Mouse (Mus musculus): ENCODE data around the gene Cacna2d1. TPM values are rescaled to one million over a fixed set of nuclear protein-coding genes. Genes with fewer than 3 reads are reported as not detected.

Gene Cacna2d1
- polyA plus RNA-seq, 1 experiment: 27.2 TPM

DNA sequence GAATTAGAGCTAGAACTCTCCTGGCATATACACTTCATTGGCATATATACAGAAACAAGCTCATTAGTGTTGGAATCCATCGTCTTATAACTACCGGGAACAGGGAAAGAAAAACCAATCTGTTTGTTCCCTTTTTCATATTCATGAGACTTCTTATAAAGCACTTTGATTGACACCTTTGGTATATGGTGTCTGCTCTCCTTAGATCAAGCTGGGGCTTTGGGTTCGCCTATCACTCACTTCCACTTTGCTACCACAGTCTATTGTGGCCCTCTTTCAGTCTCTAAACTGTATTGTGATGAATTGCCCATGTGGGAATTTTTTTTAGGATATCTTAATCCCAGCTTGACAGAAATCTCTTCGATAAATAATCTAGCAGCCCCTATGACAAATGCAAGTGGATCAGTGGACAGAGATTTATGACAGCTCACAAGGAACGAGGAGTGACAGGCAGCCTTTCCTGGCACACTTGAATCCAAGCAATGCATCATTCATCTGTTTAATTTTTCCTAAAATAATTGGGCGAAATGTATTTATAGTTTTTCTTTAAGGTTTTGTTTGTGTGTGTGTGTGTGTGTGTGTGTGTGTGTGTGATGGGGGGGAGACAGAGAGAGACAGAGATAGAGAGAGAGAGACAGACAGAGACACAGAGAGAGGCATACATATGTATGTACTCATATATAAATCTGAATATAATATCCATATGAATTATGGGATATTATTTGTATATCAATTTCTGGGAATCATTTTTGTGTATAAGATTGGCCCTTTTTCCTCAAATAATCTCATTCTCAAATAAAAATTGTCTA is 200.0 kb downstream of the Cacna2d1 start:
- H3K36me3 ChIP-seq (ENCODE audit: control insufficient read depth, insufficient read depth): no peaks in the 10 kb centered on the region
- no peak overlapping the region for H3ac ChIP-seq (ENCODE audit: control insufficient read depth, insufficient read length)
- H3K4me2 ChIP-seq (ENCODE audit: low read depth): no peak overlapping the region
- H3K79me2 ChIP-seq (ENCODE audit: control insufficient read depth, insufficient read depth): no peaks in the 10 kb centered on the region
- H3K27me3 ChIP-seq (ENCODE audit: control insufficient read depth, insufficient read depth, insufficient read length): no peaks in the 10 kb centered on the region
- TF ChIP-seq TCF12 (IDR thresholded peaks at IDR 0.05; ENCODE audit: insufficient read depth, poor library complexity, severe bottlenecking) (no peak), POLR2AphosphoS2 (IDR thresholded peaks at IDR 0.05; ENCODE audit: insufficient read length, low read depth) (no peak), SRF (IDR thresholded peaks at IDR 0.05; ENCODE audit: control insufficient read depth, insufficient read length, low read depth) (no peak), MYOD1 (IDR thresholded peaks at IDR 0.05; ENCODE audit: control insufficient read depth in 1 of 3, insufficient read length in 2 of 3, low read depth in 2 of 3) (no peak), POLR2A (IDR thresholded peaks at IDR 0.05; ENCODE audit: insufficient read length, low read depth) (no peak), REST (IDR thresholded peaks at IDR 0.05; ENCODE audit: insufficient read depth, insufficient read length) (no peak), MYOG (IDR thresholded peaks at IDR 0.05; ENCODE audit: control insufficient read depth in 1 of 3, insufficient read depth in 1 of 3, insufficient read length in 2 of 3, low read depth in 2 of 3) (no peak), USF1 (IDR thresholded peaks at IDR 0.05; ENCODE audit: low read depth) (no peak)
- H3K4me3 ChIP-seq: no peak overlapping the region

DNA sequence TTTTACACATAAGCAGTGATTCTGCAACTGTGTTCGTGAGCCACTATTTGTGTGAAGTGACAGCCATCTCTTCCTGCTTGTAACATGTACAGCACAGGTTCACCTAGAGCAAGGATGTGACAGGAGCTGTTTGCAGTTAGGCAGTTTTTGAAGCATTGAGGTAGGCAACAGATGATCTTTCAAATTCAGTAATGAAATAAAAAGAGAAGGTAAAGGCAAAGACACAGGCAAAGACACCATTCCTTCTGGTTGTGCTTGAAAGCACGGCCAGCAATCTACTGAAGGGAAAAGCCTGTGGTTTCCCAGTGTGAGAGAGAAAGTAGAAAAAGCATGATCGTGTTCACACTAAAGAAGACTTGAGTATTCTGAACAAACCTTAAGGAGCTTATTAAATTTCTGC is 201.5 kb downstream of the Cacna2d1 start:
- Histone ChIP-seq H3K36me3 (ENCODE audit: control insufficient read depth, insufficient read depth) (no peaks in the 10 kb centered on the region), H3K27me3 (ENCODE audit: control insufficient read depth, insufficient read depth, insufficient read length) (no peaks in the 10 kb centered on the region), H3K4me3 (no peak overlapping the region), H3K4me2 (ENCODE audit: low read depth) (no peak overlapping the region), H3K79me2 (ENCODE audit: control insufficient read depth, insufficient read depth) (no peaks in the 10 kb centered on the region), H3ac (ENCODE audit: control insufficient read depth, insufficient read length) (no peak overlapping the region)
- TF ChIP-seq E2F4 (IDR thresholded peaks at IDR 0.05; ENCODE audit: insufficient read depth) (no peak), MYOD1 (IDR thresholded peaks at IDR 0.05; ENCODE audit: control insufficient read depth in 1 of 3, insufficient read length in 2 of 3, low read depth in 2 of 3) (no peak), POLR2AphosphoS2 (IDR thresholded peaks at IDR 0.05; ENCODE audit: insufficient read length, low read depth) (no peak), TCF3 (IDR thresholded peaks at IDR 0.05; ENCODE audit: insufficient read length, low read depth) (no peak), SRF (IDR thresholded peaks at IDR 0.05; ENCODE audit: control insufficient read depth, insufficient read length, low read depth) (no peak), REST (IDR thresholded peaks at IDR 0.05; ENCODE audit: insufficient read depth, insufficient read length) (no peak), USF1 (IDR thresholded peaks at IDR 0.05; ENCODE audit: low read depth) (no peak), MAX (IDR thresholded peaks at IDR 0.05; ENCODE audit: low read depth) (no peak), MYOG (IDR thresholded peaks at IDR 0.05; ENCODE audit: control insufficient read depth in 1 of 3, insufficient read depth in 1 of 3, insufficient read length in 2 of 3, low read depth in 2 of 3) (no peak), CEBPB (IDR thresholded peaks at IDR 0.05; ENCODE audit: insufficient read depth, poor library complexity, severe bottlenecking) (no peak)

DNA sequence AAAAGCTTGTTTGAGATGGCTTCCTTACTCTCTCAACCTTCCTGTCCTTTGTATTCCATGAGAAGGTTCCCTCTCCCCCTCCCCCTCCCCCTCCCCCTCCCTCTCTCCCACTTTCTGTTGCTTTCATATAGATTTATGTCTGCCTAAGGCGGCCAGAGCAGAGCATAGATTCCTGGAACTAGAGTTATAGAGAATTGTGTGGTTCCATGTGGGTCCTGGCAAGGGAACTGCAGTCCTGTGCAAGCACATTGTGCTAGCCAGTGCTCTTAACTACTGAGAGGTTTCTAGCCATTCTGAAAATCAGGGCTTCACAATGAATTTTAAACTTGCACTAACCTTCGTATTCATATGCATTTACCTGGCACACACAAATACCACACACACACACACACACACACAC is 202.3 kb downstream of the Cacna2d1 start:
- Histone ChIP-seq H3K27me3 (ENCODE audit: control insufficient read depth, insufficient read depth, insufficient read length) (no peaks in the 10 kb centered on the region), H3K4me2 (ENCODE audit: low read depth) (no peak overlapping the region), H3K36me3 (ENCODE audit: control insufficient read depth, insufficient read depth) (no peaks in the 10 kb centered on the region), H3K4me3 (no peak overlapping the region), H3ac (ENCODE audit: control insufficient read depth, insufficient read length) (no peak overlapping the region), H3K79me2 (ENCODE audit: control insufficient read depth, insufficient read depth) (no peaks in the 10 kb centered on the region)
- no peak for TF ChIP-seq REST (IDR thresholded peaks at IDR 0.05; ENCODE audit: insufficient read depth, insufficient read length)
- no peak for TF ChIP-seq USF1 (IDR thresholded peaks at IDR 0.05; ENCODE audit: low read depth)
- no peak for TF ChIP-seq POLR2AphosphoS2 (IDR thresholded peaks at IDR 0.05; ENCODE audit: insufficient read length, low read depth)
- no peak for TF ChIP-seq CEBPB (IDR thresholded peaks at IDR 0.05; ENCODE audit: insufficient read depth, poor library complexity, severe bottlenecking)
- no peak for TF ChIP-seq TCF12 (IDR thresholded peaks at IDR 0.05; ENCODE audit: insufficient read depth, poor library complexity, severe bottlenecking)

DNA sequence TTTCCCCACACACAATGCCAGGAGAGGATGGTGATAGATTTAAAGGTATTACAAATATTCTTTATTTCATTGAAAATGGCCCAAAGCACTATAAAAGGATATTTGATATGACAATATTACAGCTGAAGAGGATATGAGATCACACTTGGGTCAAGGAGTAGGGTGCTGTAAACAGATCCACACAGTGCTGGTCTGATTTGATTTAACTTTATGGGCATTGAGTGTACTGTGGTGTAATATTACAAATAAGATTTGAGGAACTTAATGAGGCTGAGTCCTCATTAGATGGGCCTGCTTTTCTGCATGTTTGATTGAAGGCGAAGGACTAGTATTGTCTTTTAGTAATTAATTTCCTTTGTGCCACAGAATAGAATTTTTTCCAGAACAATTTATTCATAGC is 212.1 kb downstream of the Cacna2d1 start:
- no peaks in the 10 kb centered on the region for H3K36me3 ChIP-seq (ENCODE audit: control insufficient read depth, insufficient read depth)
- H3K27me3 ChIP-seq (ENCODE audit: control insufficient read depth, insufficient read depth, insufficient read length): no peaks in the 10 kb centered on the region
- H3K4me2 ChIP-seq (ENCODE audit: low read depth): no peak overlapping the region
- no peak for TF ChIP-seq E2F4 (IDR thresholded peaks at IDR 0.05; ENCODE audit: insufficient read depth)
- no peak for TF ChIP-seq POLR2A (IDR thresholded peaks at IDR 0.05; ENCODE audit: insufficient read length, low read depth)
- no peak for TF ChIP-seq MYOG (IDR thresholded peaks at IDR 0.05; ENCODE audit: control insufficient read depth in 1 of 3, insufficient read depth in 1 of 3, insufficient read length in 2 of 3, low read depth in 2 of 3)
- H3K79me2 ChIP-seq (ENCODE audit: control insufficient read depth, insufficient read depth): peaks cover 5% of the 10 kb centered on the region
- H3K4me3 ChIP-seq: no peak overlapping the region
- H3ac ChIP-seq (ENCODE audit: control insufficient read depth, insufficient read length): no peak overlapping the region

DNA sequence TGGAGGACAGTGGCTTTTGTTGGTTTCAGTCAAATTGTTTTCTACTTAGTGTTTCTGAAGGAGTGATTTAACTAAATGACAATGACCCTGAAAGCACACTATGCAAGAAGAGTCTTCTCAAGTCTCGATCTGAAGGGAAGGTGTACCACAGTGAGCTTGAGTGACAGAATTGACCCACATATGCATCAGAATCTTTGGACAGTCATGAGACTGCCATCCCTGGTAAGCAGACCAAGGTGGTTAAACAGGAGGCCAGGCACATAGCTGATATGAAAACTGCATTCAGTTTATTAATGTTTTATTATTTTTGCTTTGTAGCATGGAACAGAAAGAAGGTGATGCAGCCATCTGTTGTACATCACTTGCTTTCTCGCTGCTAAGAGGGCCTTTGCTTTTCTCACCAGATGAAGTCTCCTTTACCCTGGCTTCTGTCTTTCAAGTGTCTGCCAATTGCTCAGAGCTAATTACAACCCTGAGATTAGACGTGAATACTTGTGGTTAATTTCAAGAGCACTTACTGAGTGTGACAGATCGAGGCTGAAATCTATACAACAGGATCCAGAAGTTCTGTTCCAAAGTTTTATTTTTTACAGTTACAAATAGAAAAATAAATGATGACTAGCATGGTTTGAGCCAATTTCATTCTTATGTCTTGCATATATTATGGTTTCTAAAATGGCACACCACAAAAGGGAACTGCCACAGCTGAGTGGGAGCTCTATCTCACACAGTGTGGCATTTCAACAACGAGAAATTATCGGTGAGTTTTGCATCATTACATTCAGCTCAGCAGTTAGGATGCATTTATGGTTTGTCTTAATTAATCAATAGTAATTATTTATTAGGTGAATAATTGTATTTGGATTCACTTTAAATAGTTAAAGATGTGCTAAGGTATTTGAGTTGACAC is 221.1 kb downstream of the Cacna2d1 start:
- TF ChIP-seq USF1 (IDR thresholded peaks at IDR 0.05; ENCODE audit: low read depth) (no peak), POLR2AphosphoS2 (IDR thresholded peaks at IDR 0.05; ENCODE audit: insufficient read length, low read depth) (no peak), E2F4 (IDR thresholded peaks at IDR 0.05; ENCODE audit: insufficient read depth) (no peak), POLR2A (IDR thresholded peaks at IDR 0.05; ENCODE audit: insufficient read length, low read depth) (no peak), CEBPB (IDR thresholded peaks at IDR 0.05; ENCODE audit: insufficient read depth, poor library complexity, severe bottlenecking) (no peak), TCF12 (IDR thresholded peaks at IDR 0.05; ENCODE audit: insufficient read depth, poor library complexity, severe bottlenecking) (no peak), REST (IDR thresholded peaks at IDR 0.05; ENCODE audit: insufficient read depth, insufficient read length) (no peak), SRF (IDR thresholded peaks at IDR 0.05; ENCODE audit: control insufficient read depth, insufficient read length, low read depth) (no peak), MAX (IDR thresholded peaks at IDR 0.05; ENCODE audit: low read depth) (no peak), MYOG (IDR thresholded peaks at IDR 0.05; ENCODE audit: control insufficient read depth in 1 of 3, insufficient read depth in 1 of 3, insufficient read length in 2 of 3, low read depth in 2 of 3) (no peak), MYOD1 (IDR thresholded peaks at IDR 0.05; ENCODE audit: control insufficient read depth in 1 of 3, insufficient read length in 2 of 3, low read depth in 2 of 3) (no peak)
- H3K4me3 ChIP-seq: no peak overlapping the region
- no peaks in the 10 kb centered on the region for H3K36me3 ChIP-seq (ENCODE audit: control insufficient read depth, insufficient read depth)
- no peaks in the 10 kb centered on the region for H3K27me3 ChIP-seq (ENCODE audit: control insufficient read depth, insufficient read depth, insufficient read length)
- no peak overlapping the region for H3K4me2 ChIP-seq (ENCODE audit: low read depth)
- H3K79me2 ChIP-seq (ENCODE audit: control insufficient read depth, insufficient read depth): no peaks in the 10 kb centered on the region
- H3ac ChIP-seq (ENCODE audit: control insufficient read depth, insufficient read length): no peak overlapping the region
